Mouse (Mus musculus) myocyte (in vitro differentiated cells): ENCODE data around the gene Osbpl5. TPM values are rescaled to one million over a fixed set of nuclear protein-coding genes. Genes with fewer than 3 reads are reported as not detected.
"Not testable (repeated sequence)": the region's sequence is repeated elsewhere in the genome, so short reads cannot be mapped to it uniquely, and the experiment has no call there.

Experiments
- H3K27me3 ChIP-seq: one replicate; pipeline ENCODE4 v1.6.1; 2011; ENCODE audit not compliant: control insufficient read depth, insufficient read depth, insufficient read length
- H3K36me3 ChIP-seq: one replicate; pipeline ENCODE4 v1.6.1; 2011; ENCODE audit not compliant: control insufficient read depth, insufficient read depth
- H3K4me2 ChIP-seq: one replicate; pipeline ENCODE4 v1.6.1; 2011; ENCODE audit warnings: low read depth, control low read depth
- H3K4me3 ChIP-seq: one replicate; pipeline ENCODE4 v1.5.1; 2011; ENCODE audit warnings: mild to moderate bottlenecking, control low read depth, moderate library complexity
- H3K79me2 ChIP-seq: one replicate; pipeline ENCODE4 v1.6.1; 2011; ENCODE audit not compliant: control insufficient read depth, insufficient read depth
- H3ac ChIP-seq: one replicate; pipeline ENCODE4 v1.6.1; 2011; ENCODE audit not compliant: control insufficient read depth, insufficient read length
- CEBPB ChIP-seq: IDR thresholded peaks from 2 replicates; pipeline ENCODE4 v1.6.1; 2011; ENCODE audit warnings: mild to moderate bottlenecking, moderate library complexity; ENCODE audit not compliant: poor library complexity, insufficient read depth, severe bottlenecking
- E2F4 ChIP-seq: IDR thresholded peaks from one replicate; pipeline ENCODE4 v1.6.1; 2011; ENCODE audit warnings: mild to moderate bottlenecking, control low read depth, moderate library complexity; ENCODE audit not compliant: insufficient read depth
- MAX ChIP-seq: IDR thresholded peaks from one replicate; pipeline ENCODE4 v1.6.1; 2011; ENCODE audit warnings: low read depth, mild to moderate bottlenecking, control low read depth
- MYOD1 ChIP-seq, 3 experiments: IDR thresholded peaks; one replicate each; pipeline ENCODE4 v1.6.1; 2011; ENCODE audit warnings: control low read depth in 2 of 3, low read depth in 2 of 3, mild to moderate bottlenecking in 2 of 3, moderate library complexity in 1 of 3; ENCODE audit not compliant: insufficient read length in 2 of 3, control insufficient read depth in 1 of 3
- MYOG ChIP-seq, 3 experiments: IDR thresholded peaks; one replicate each; pipeline ENCODE4 v1.6.1; 2011; ENCODE audit warnings: control low read depth in 2 of 3, low read depth in 2 of 3, mild to moderate bottlenecking in 2 of 3; ENCODE audit not compliant: insufficient read length in 2 of 3, control insufficient read depth in 1 of 3, insufficient read depth in 1 of 3
- POLR2A ChIP-seq: IDR thresholded peaks from one replicate; pipeline ENCODE4 v1.6.1; 2011; ENCODE audit warnings: low read depth, mild to moderate bottlenecking, control low read depth, moderate library complexity; ENCODE audit not compliant: insufficient read length
- POLR2AphosphoS2 ChIP-seq: IDR thresholded peaks from one replicate; pipeline ENCODE4 v1.6.1; 2011; ENCODE audit warnings: low read depth, control low read depth; ENCODE audit not compliant: insufficient read length
- REST ChIP-seq: IDR thresholded peaks from one replicate; pipeline ENCODE4 v1.6.1; 2011; ENCODE audit warnings: mild to moderate bottlenecking, control low read depth, moderate library complexity; ENCODE audit not compliant: insufficient read depth, insufficient read length
- SRF ChIP-seq: IDR thresholded peaks from one replicate; pipeline ENCODE4 v1.6.1; 2011; ENCODE audit warnings: low read depth; ENCODE audit not compliant: control insufficient read depth, insufficient read length
- TCF12 ChIP-seq: IDR thresholded peaks from one replicate; pipeline ENCODE4 v1.6.1; 2011; ENCODE audit warnings: mild to moderate bottlenecking, control low read depth; ENCODE audit not compliant: poor library complexity, insufficient read depth, severe bottlenecking
- TCF3 ChIP-seq: IDR thresholded peaks from one replicate; pipeline ENCODE4 v1.6.1; 2011; ENCODE audit warnings: low read depth, control low read depth; ENCODE audit not compliant: insufficient read length
- USF1 ChIP-seq: IDR thresholded peaks from one replicate; pipeline ENCODE4 v1.6.1; 2011; ENCODE audit warnings: low read depth, mild to moderate bottlenecking, control low read depth, moderate library complexity
- polyA plus RNA-seq: library from polyadenylated mRNA; unstranded; fragments of >200 nt; fragmentation: generic; extraction: Trizol; gene quantifications from one replicate; pipeline ENCODE4 v1.2.1, GENCODE M21; 2012; ENCODE audit warnings: missing spikeins

Gene Osbpl5
- polyA plus RNA-seq, 1 experiment, result 49.6 TPM

- no peaks in the 10 kb centered on the region for H3K79me2 ChIP-seq
- H3ac ChIP-seq, result no peak overlapping the region
- no peaks in the 10 kb centered on the region for H3K27me3 ChIP-seq
- H3K4me3 ChIP-seq, result no peak overlapping the region
- H3K4me2 ChIP-seq, result no peak overlapping the region
- TF ChIP-seq POLR2A (no peak), USF1 (no peak), E2F4 (no peak), MYOD1 (IDR thresholded peaks at IDR 0.05; ENCODE audit: control insufficient read depth in 1 of 3, insufficient read length in 2 of 3, low read depth in 2 of 3) (no peak), TCF12 (no peak), CEBPB (no peak), SRF (no peak), TCF3 (no peak), MYOG (IDR thresholded peaks at IDR 0.05; ENCODE audit: control insufficient read depth in 1 of 3, insufficient read depth in 1 of 3, insufficient read length in 2 of 3, low read depth in 2 of 3) (no peak), POLR2AphosphoS2 (no peak), REST (no peak), MAX (no peak)
- peaks cover 4% of the 10 kb centered on the region for H3K36me3 ChIP-seq
These were observed 90.1 kb downstream of the Osbpl5 start for GRCm38 (mm10) chr7:143666427-143667311.

GRCm38 (mm10) chr7:143663470-143663869 lies 93.3 kb downstream of the Osbpl5 start:
- Histone ChIP-seq H3K79me2 (no peaks in the 10 kb centered on the region), H3K4me3 (no peak overlapping the region), H3K4me2 (no peak overlapping the region), H3K36me3 (peaks cover 4% of the 10 kb centered on the region), H3K27me3 (no peaks in the 10 kb centered on the region), H3ac (no peak overlapping the region)
- peak in 2 of 3 experiments; percentile 81 to 87 for TF ChIP-seq MYOG (IDR thresholded peaks at IDR 0.05; ENCODE audit: control insufficient read depth in 1 of 3, insufficient read depth in 1 of 3, insufficient read length in 2 of 3, low read depth in 2 of 3)
- TF ChIP-seq E2F4, result no peak
- TF ChIP-seq POLR2A, result no peak
- no peak for TF ChIP-seq REST
- no peak for TF ChIP-seq USF1
- TF ChIP-seq MAX, result no peak
- no peak for TF ChIP-seq POLR2AphosphoS2
- TF ChIP-seq CEBPB, result no peak
- TF ChIP-seq MYOD1 (IDR thresholded peaks at IDR 0.05; ENCODE audit: control insufficient read depth in 1 of 3, insufficient read length in 2 of 3, low read depth in 2 of 3), result peak; percentile 52 to 87 (median 81)
- peak; percentile 74 for TF ChIP-seq TCF12
- TF ChIP-seq SRF, result no peak
- TF ChIP-seq TCF3, result peak; percentile 58

GRCm38 (mm10) chr7:143660797-143661196 lies 96.0 kb downstream of the Osbpl5 start:
- Histone ChIP-seq H3K4me2 (no peak overlapping the region), H3K79me2 (no peaks in the 10 kb centered on the region), H3ac (no peak overlapping the region), H3K4me3 (no peak overlapping the region), H3K36me3 (no peaks in the 10 kb centered on the region), H3K27me3 (no peaks in the 10 kb centered on the region)
- TF ChIP-seq SRF (no peak), POLR2A (no peak), MAX (no peak), CEBPB (peak; percentile 74; the same call in 1 of the 2 replicates), REST (no peak), USF1 (no peak)

- peak overlapping the region; percentile 27 for H3K4me2 ChIP-seq
- not testable (repeated sequence) for H3K79me2 ChIP-seq, H3K36me3 ChIP-seq, H3K27me3 ChIP-seq
- peak overlapping the region; percentile 36 for H3ac ChIP-seq
- peak overlapping the region; percentile 52 for H3K4me3 ChIP-seq
These were observed 106.9 kb downstream of the Osbpl5 start for GRCm38 (mm10) chr7:143649769-143650346.

- Histone ChIP-seq H3K4me2 (peak within 1 kb of the TSS; percentile 73), H3K27me3 (no peaks in the 10 kb centered on the region), H3ac (peak within 1 kb of the TSS; percentile 36), H3K79me2 (no peaks in the 10 kb centered on the region), H3K36me3 (no peaks in the 10 kb centered on the region), H3K4me3 (peak within 1 kb of the TSS; percentile 52)
- TF ChIP-seq CEBPB (no peak), TCF3 (no peak), MAX (no peak), POLR2A (peak; percentile 94), POLR2AphosphoS2 (peak; percentile 91), MYOG (IDR thresholded peaks at IDR 0.05; ENCODE audit: control insufficient read depth in 1 of 3, insufficient read depth in 1 of 3, insufficient read length in 2 of 3, low read depth in 2 of 3) (no peak), SRF (peak; percentile 69), MYOD1 (IDR thresholded peaks at IDR 0.05; ENCODE audit: control insufficient read depth in 1 of 3, insufficient read length in 2 of 3, low read depth in 2 of 3) (peak in 2 of 3 experiments; percentile 4 to 18)
These were observed 107.6 kb downstream of the Osbpl5 start, which contains the start of gene Tnfrsf22 for GRCm38 (mm10) chr7:143649034-143649768. Gene Tnfrsf22, minus strand, starts transcription at chr7:143649661.

- not testable (repeated sequence) for H3K4me3 ChIP-seq, H3K27me3 ChIP-seq, H3K79me2 ChIP-seq, H3K4me2 ChIP-seq, H3K36me3 ChIP-seq, H3ac ChIP-seq
These were observed 112.8 kb downstream of the Osbpl5 start for GRCm38 (mm10) chr7:143643949-143644348.
